ENCODE assay signal across 8 mouse cellular contexts in genomic region chr7:24207488-24208261, GRCm38 (mm10). TPM values are rescaled to one million over a fixed set of nuclear protein-coding genes. Genes with fewer than 3 reads are reported as not detected.
A peak's percentile ranks its signal among the peaks of the same experiment; 100 is the strongest.
DNase-seq lines count a peak whose midpoint lies in the region; ATAC-seq lines count a peak whose summit lies in the region.

No protein-coding gene starts in this region.

- peak overlapping the region; percentile 44 for H3K4me3 ChIP-seq in hindbrain, embryonic 11.5 days (ENCODE audit: low read depth, low read length)
- peak overlapping the region; percentile 67 for H3K4me3 ChIP-seq in lung, embryonic 15.5 days

- H3K9ac ChIP-seq in hindbrain, embryonic 11.5 days (ENCODE audit: low read depth, low read length) = peak overlapping the region; percentile 62
- H3K9ac ChIP-seq in lung, embryonic 15.5 days = peak overlapping the region; percentile 75

- ATAC-seq in hindbrain, embryonic 11.5 days (ENCODE audit: low FRiP score) = peak; percentile 89
- peak; percentile 92 for ATAC-seq in lung, embryonic 15.5 days (ENCODE audit: borderline replicate concordance, extremely low read depth, low FRiP score, low TSS enrichment)
- ATAC-seq in inflammation-experienced regulatory T-cells, adult 6 months = no peak

- DNase-seq in adrenal gland, adult (ENCODE audit: inconsistent age in 2 of 2, low spot score in 1 of 2) = peak; percentile 73 to 90
- DNase-seq in cerebellum, postnatal 10 days = peak; percentile 82 to 83
- peak; percentile 51 to 61 for DNase-seq in frontal cortex, postnatal 14 days (ENCODE audit: low spot score in 2 of 2)
- peak; percentile 80 for DNase-seq in hindbrain, embryonic 11.5 days (ENCODE audit: low spot score)
- peak; percentile 77 for DNase-seq in layer of hippocampus, adult 9-11 months
- DNase-seq in ovary, adult 18-20 months (ENCODE audit: low spot score) = peak; percentile 55

- peak overlapping the region; percentile 53 for H3K4me2 ChIP-seq in hindbrain, embryonic 11.5 days (replicated peaks; ENCODE audit: low read depth, low read length)
- H3K4me2 ChIP-seq in lung, embryonic 15.5 days = peak overlapping the region; percentile 70

- H3K4me1 ChIP-seq in hindbrain, embryonic 11.5 days (replicated peaks; ENCODE audit: control insufficient read depth, insufficient read depth, low read length) = no peaks in the 10 kb centered on the region
- no peaks in the 10 kb centered on the region for H3K4me1 ChIP-seq in lung, embryonic 15.5 days

- H3K9me3 ChIP-seq in hindbrain, embryonic 11.5 days (ENCODE audit: control insufficient read depth, low read length) = no peaks in the 10 kb centered on the region
- H3K9me3 ChIP-seq in lung, embryonic 15.5 days = no peaks in the 10 kb centered on the region

- 0 out of 2 replicates have a peak, but pooled peaks cover 3% of the 10 kb centered on the region for H3K36me3 ChIP-seq in hindbrain, embryonic 11.5 days (ENCODE audit: control insufficient read depth, insufficient read depth, low read length)
- peaks cover 22% of the 10 kb centered on the region for H3K36me3 ChIP-seq in lung, embryonic 15.5 days

- no peaks in the 10 kb centered on the region for H3K27me3 ChIP-seq in hindbrain, embryonic 11.5 days (ENCODE audit: control insufficient read depth, insufficient read depth, low read length)
- H3K27me3 ChIP-seq in lung, embryonic 15.5 days = no peaks in the 10 kb centered on the region

- no peak overlapping the region for H3K27ac ChIP-seq in hindbrain, embryonic 11.5 days (ENCODE audit: low read depth, low read length)
- H3K27ac ChIP-seq in lung, embryonic 15.5 days = peak overlapping the region; percentile 77

- WGBS in hindbrain, embryonic 11.5 days = 20% methylated on average over 24 of the region's 24 CpGs
- 8% methylated on average over 24 of the region's 24 CpGs for WGBS in lung, embryonic 15.5 days

RNA-seq across cellular contexts. Expression of gene Zfp111, which starts 3.6 kb away (rescaled TPM):
- polyA plus RNA-seq in hindbrain, embryonic 11.5 days (2014; fragmentation: Nextera tagmentation; extraction: Ambion mirVana) = 9.5 and 11.0 TPM in 2 replicates
- 10.5 and 12.4 TPM in 2 replicates for polyA plus RNA-seq in lung, embryonic 15.5 days (2015; fragmentation: Nextera tagmentation; extraction: Ambion mirVana)
- polyA plus RNA-seq in inflammation-experienced regulatory T-cells, adult 6 months (2017; shearing (Covaris generic)) = 1 to 10 TPM; 1.2 to 1.3 (median 1.3) TPM

RNA-seq across cellular contexts. Expression of gene Zfp109, which starts 29.7 kb away (rescaled TPM):
- polyA plus RNA-seq in hindbrain, embryonic 11.5 days (2014; fragmentation: Nextera tagmentation; extraction: Ambion mirVana) = 4.9 and 6.1 TPM in 2 replicates
- 5.1 and 6.5 TPM in 2 replicates for polyA plus RNA-seq in lung, embryonic 15.5 days (2015; fragmentation: Nextera tagmentation; extraction: Ambion mirVana)
- 1 to 10 TPM; 1.4 to 2.3 (median 1.8) TPM for polyA plus RNA-seq in inflammation-experienced regulatory T-cells, adult 6 months (2017; shearing (Covaris generic))

RNA-seq across cellular contexts. Expression of gene Zfp114, which starts 32.8 kb away (rescaled TPM):
- 4.5 and 7.8 TPM in 2 replicates for polyA plus RNA-seq in hindbrain, embryonic 11.5 days (2014; fragmentation: Nextera tagmentation; extraction: Ambion mirVana)
- polyA plus RNA-seq in lung, embryonic 15.5 days (2015; fragmentation: Nextera tagmentation; extraction: Ambion mirVana) = 5.7 and 6.4 TPM in 2 replicates
- 1 to 10 TPM in 2 of 3 experiments, under 1 TPM in 1; 0.75 to 2.1 (median 1.2) TPM for polyA plus RNA-seq in inflammation-experienced regulatory T-cells, adult 6 months (2017; shearing (Covaris generic))

RNA-seq across cellular contexts. Expression of gene Zfp108, which starts 46.9 kb away (rescaled TPM):
- 2.2 and 3.0 TPM in 2 replicates for polyA plus RNA-seq in hindbrain, embryonic 11.5 days (2014; fragmentation: Nextera tagmentation; extraction: Ambion mirVana)
- 3.8 and 3.9 TPM in 2 replicates for polyA plus RNA-seq in lung, embryonic 15.5 days (2015; fragmentation: Nextera tagmentation; extraction: Ambion mirVana)
- under 1 TPM in 1 of 3 experiments, not detected in 2; 0.29 TPM for polyA plus RNA-seq in inflammation-experienced regulatory T-cells, adult 6 months (2017; shearing (Covaris generic))
